Mouse (Mus musculus) ovary, postnatal 10 days (tissue): ENCODE data around the gene 4933405L10Rik.

Experiments
- DNase-seq: peaks from one replicate; pipeline ENCODE4 v3.0.0; 2022; ENCODE audit warnings: low spot score

Gene 4933405L10Rik

DNA sequence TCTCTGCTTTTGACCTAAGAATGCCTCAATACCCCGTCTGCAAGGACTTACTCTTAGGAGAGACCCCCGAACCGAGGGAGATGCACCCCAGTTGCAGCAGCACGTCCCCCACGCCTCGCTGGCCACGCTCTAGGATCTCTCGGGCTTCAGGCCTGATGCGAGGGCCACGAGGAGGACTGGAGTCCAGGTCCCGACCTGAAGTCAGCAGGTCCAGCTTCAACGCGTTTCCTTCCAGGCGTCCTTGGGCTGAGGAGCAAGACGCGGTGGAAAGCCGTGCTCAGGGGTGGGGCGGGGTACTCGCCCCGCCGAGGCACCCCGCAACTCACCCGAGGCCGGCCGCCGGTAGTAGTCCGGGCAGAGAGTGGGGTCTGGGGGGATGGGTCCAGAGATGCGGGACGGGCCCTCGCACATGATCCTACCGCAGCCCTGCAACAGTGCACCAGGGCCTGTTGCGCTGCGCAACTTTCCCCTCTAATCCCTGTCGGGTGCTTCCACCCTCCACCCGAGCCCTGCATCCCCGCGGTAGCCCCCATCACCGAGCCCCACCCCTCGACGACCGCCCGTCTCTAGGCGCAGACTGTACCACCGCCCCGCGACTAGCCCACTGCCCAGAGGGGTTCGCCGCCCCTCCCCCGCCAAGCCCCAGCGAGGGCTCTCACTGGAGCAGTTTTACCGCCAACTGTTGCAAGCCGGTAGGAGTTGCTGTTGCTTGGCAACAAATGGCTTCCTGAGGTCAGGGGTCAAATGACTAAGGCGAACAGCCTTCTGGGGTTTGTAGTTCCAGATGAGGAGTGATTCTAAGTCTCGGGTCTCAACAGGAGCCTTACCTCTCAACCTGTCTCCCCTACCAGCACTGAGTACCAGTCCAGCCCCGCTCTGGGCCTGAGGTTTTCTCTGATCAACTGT is at the start of gene 4933405L10Rik, which contains the start of gene Enkd1:
Gene 4933405L10Rik, plus strand, starts transcription at position 158 of the 906 bp plus-strand sequence.
Gene Enkd1, minus strand, starts transcription at position 713 of the 906 bp plus-strand sequence.
- peak; percentile 69 for DNase-seq

DNA sequence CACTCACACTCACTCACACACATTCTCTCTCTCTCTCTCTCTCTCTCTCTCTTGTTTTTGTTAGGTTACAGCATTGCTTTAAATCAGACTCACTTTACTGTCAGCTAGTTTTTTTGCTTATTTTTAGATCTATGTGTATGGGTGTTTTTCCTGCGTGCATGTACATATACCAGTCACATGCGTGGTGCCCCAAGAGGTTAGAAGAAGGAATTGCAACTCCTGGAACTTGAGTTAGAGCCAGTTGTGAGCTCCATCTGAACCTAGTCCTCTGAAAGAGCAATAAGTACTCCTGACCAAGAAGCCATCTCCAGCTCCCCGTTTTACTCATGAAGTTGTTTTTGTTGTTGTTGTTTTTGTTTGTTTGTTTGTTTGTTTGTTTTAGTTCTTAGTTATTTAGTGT is 46.3 kb upstream of the 4933405L10Rik start:
- DNase-seq, result no peak

DNA sequence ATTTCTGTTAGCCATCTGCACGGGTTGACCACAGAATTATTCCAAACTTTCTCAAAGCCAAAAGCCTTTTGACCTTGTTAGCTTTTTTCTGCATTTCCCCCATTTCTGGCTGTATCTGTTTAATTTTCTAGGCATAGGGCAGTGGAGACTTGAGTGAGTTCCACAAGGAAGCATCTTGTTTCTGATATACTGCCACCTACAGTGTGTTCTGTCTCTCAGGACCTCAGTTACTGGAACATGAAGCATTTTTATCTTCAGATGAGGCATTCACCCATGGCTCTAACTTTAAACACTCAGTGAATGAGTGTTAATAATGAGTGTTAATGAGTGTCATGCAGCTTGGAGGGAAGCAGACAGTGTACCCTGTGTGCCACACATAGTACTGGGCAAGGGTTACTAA is 29.6 kb upstream of the 4933405L10Rik start:
- DNase-seq, result no peak

DNA sequence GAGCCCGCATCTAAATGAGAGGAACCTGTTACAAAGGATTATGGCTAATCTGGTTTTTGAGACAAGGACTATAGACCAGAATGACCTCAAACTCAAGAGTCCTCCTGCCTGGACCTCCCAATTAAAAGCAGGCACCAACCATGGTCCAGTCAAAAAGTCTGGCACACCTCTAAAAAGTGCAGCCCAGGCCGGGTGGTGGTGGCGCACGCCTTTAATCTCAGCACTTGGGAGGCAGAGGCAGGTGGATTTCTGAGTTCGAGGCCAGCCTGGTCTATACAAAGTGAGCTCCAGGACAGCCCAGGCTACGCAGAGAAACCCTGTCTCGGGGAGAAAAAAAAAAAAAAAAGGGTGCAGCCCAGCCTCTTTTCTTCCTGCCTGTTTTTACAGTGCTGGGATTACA is 22.1 kb upstream of the 4933405L10Rik start:
- DNase-seq, result no peak

DNA sequence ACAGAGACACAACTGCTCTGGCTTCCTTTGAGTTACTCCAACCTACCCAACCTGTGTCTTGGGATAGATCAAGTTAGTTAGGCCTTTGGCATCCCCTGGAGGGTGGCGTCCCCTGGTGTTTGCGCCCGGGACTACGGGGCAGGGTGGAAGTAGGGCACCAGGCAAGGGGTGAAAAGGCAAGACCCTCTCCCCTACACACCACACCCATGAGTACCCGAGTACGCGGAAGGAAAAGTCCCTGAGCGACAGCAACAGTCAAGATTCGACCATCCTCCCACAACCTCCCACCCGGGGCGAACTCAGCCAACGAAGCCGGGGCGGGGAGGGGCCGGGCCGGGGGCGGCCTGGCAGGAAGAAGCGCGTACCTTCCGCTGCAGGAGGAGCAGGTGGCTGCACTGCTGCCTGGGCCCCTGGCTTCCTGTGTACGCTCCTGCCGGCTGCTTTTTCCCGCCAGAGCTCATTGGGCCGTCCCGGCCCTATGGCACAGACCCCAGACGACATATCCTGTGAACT is 21.6 kb upstream of the 4933405L10Rik start, which contains the start of gene Carmil2:
Gene Carmil2, plus strand, starts transcription at position 479 of the 513 bp plus-strand sequence.
- DNase-seq, result peak; percentile 45

DNA sequence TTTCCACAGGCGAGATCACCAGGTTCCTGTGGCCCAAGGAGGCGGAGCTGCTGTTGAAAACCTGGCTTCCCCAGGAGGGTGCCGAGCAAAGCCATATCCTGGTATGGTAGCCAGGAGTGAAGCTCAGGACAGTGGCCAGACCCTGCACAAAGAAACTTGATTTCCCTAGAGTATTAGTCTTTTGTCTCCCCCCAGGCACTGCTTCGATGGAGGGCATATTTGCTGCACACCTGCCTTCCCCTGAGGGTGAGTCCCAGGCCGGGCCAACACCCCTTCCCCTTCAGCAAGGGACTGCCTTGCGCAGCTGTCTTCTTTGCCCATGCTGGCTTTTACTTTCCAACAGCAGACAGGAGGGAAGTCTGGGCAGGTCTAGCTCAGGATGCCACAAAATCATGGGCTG is 20.9 kb upstream of the 4933405L10Rik start:
- DNase-seq, result no peak

DNA sequence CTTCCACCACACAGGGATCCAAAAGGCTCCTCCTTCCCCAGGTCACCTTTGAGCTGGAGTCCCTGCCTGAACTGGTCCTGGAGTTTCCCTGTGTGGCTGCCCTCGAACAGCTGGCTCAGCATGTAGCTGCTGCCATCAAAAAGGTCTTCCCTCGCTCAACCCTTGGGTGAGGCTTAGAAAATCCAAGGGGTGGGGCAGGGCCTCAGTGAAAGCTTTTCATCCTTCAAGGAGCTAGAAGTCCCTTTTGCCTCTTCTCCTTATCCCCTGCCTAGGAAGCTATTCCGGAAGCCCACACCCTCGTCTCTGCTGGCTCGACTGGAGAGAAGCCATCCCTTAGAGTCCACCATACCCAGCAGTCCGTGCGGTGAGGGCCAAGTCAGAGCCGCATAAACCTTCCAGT is 19.9 kb upstream of the 4933405L10Rik start:
- DNase-seq, result no peak

DNA sequence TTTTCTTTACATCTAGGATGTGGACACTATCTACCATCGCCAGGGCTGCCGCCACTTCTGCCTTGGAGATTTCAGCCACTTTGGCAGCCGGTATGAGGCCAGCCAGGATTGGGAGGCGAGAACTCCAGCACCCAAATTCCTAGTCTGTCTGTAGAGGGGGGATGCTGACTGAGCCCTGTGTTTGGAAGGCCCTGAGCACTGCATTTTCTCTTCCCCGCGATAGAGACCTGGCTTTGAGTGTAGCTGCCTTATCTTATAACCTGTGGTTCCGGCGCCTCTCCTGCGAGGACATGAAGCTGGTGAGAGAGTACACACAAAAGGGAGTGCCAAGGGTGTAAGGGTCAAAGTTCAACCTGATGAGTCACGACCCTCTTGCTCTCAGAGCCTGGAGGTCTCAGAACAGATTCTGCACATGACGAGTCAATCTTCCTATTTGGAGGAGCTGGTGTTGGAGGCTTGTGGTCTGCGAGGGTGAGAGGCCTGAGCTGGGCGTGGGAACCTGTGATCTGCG is 19.2 kb upstream of the 4933405L10Rik start:
- DNase-seq, result no peak

DNA sequence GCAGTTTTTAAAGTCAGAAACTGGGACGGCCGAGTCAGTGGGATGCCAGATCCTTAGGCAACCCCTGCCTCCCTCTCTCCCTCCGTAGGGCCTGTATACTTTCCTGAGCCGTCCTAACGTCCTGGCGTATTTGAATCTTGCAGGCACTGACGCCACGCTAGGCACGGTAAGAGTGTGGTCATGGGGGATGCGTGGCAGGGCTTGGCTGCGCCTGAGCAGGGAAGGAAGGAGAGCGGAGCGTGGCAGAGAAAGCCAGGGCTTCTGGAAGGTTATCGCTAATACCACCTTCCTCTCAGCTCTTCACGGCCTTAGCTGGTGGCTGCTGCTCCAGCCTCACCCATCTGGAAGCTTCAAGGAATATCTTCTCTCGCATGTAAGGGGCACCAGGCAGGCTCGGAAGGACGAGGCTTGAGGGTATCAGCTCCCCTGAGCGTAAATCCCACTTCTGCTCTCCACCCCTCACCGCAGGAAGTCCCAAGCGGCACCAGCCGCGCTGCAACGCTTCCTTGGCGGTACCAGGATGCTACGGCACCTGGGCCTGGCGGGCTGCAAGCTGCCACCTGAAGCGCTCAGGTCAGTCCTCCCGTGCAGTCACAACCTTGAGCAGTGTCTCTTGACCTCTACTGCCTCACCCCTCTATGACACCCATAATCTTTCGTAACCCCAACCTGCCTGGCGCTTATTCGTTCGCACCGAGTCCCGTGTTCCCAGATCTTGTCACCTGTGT is 18.0 kb upstream of the 4933405L10Rik start:
- no peak for DNase-seq

DNA sequence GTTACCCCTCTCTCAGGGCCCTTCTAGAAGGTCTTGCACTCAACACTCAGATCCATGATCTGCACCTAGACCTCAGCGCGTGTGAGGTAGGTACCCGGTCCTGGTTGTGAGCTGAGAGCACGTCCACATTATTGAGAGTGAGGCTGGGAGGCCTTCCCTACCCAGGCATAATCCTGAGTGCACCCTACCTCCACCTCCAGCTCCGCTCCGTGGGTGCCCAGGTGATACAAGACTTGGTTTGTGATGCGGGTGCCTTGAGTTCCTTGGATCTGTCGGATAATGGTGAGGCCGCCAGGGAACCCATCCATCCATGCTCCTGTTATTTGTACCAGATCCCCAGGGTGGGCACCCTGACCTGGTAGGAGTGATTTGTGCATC is 17.5 kb upstream of the 4933405L10Rik start:
- DNase-seq, result no peak

DNA sequence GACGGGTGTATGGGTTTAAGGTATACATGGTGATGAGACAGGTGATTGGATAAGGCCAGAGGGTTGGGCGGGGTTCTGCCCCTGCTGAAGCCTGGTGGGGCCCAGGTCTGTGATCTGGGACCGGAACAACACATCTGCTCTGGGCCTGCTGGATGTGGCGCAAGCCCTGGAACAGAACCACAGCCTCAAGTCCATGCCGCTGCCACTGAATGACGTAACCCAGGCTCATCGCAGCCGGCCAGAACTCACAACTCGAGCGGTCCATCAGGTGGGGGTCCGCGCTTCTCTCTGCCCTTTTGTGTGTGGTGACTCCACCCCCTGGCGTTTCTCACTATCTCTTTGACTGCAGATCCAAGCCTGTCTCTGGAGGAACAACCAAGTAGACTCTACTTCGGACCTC is 16.5 kb upstream of the 4933405L10Rik start:
- DNase-seq, result no peak

DNA sequence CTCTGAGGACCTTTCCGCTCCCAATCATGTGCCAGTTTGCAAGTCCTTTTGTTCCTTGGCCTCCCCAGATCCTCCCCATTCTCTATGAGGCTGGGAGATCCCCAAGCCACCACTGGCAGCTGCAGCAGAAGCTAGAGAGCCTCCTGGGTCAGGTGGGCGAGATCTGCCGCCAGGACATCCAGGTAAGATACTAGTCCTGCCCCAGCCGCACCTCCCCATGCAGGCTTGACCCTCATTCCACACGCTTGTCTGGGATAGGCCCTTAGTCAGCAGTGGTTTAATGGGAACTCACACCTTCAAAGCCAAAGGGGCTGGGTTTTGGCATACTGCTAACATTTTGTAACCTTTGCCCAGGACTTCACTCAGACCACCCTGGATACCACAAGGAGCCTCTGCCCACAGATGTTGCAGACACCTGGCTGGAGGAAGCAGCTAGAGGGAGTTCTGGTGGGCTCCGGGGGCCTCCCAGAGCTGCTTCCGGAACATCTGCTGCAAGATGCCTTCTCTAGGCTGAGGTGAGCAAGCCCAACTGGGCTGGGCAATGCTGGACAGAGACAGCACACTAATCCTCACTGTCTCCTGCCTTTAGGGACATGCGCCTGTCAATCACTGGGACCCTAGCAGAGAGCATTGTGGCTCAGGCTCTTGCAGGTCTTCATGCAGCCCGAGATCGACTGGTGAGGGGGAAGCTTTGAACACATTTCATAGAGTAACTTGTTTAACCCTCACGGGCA is 14.8 kb upstream of the 4933405L10Rik start:
- DNase-seq, result no peak

DNA sequence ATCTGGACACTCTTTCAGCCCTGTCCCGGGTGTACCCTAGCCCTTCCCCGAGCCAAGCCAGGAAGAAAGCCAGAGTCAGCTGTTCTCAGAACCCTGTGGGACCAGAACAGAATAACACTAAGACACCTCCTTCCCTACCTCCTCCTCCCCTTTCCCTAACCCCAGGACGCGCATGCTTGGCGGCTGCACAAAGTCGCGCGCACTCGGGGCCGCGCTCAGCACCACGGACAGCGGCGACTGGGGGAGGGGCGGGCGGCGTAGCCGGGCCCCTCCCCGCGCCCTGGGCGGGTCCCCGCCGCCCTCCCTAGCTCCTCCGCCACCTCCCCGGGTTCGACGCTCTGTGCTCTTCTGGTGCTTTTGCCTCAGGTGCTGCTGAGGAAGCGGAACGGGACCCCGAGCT is 13.8 kb upstream of the 4933405L10Rik start:
- peak; percentile 54 for DNase-seq

DNA sequence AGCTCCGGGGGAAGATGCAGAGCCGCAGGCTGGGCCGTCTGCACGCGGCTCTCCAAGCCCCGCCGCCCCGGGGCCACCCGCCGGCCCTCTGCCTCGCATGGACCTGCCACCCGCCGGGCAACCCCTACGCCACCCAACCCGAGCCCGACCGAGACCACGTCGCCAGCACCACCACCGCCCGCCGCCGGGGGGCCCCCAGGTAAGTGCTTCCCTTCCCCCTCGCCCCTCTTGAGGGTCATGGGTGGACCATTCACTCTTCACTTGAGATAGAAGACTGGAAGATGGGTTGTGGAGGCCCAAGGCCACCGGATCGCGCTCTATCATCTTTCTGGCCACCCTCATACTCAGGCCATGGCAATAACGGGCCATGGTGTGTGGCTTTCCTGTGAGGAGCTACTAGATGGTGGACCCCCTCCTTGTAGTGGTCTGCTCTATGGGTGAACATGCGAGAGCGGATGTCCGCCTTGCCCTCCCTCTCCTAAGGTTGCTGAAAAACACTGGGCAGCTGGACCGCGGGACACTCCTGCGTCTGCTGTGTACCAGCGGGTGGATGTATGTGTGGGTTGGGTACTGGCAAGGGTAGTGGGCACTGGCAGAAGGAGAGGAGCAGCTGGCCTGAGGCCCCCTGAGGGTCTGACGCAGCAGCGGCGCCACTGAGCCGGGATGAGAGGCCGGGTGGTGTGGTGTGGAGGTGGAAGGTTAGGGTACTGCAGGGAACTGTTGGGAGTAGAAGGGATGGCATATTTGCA is 13.2 kb upstream of the 4933405L10Rik start:
- no peak for DNase-seq

DNA sequence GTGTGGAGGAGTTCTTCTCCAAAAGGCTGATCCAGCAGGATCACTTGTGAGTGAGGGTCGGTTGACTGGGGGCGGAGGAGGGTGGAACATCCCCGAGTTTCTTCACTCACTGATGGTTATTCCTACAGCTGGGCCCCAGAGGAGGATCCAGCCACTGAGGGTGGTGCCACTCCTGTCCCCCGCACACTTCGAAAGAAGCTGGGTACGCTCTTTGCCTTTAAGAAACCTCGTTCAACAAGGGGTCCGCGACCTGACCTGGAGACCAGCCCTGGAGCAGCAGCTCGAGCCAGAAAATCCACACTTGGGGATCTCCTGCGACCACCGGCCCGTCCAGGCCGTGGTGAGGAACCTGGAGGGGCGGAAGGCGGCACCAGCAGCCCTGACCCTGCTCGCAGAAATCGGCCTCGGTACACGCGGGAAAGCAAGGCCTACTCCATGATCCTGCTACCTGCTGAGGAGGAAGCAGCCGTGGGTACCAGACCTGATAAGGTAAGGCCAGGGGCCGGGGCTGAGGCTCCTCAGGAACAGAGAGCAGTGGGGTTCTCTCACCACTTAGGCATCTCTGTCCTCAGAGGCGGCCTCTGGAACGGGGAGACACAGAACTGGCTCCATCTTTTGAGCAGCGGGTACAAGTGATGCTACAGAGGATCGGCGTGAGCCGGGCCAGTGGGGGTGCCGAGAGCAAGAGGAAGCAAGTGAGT is 12.2 kb upstream of the 4933405L10Rik start:
- no peak for DNase-seq

DNA sequence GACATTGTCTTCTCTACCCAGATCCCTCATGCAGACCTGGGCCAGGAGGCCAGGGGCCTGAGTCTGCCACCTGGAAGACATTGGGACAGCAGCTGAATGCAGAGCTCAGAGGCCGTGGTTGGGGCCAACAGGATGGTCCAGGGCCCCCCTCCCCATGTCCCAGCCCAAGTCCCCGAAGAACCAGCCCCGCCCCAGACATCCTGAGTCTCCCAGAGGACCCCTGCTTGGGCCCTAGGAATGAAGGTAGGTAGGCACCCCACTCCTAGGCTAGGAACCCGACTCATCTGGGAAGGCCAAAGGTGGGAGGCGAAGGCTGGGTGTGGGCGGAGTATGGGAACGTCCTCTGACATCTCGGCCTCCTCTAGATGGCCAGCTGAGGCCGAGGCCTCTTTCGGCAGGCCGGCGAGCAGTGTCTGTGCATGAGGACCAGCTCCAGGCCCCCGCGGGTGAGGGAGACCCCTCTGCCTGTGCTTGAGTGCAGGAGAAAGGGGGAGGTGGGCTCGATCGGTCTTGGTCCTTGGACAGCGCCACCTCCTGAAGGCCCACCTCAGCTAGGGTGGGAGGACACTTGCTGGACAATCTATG is 10.2 kb upstream of the 4933405L10Rik start:
- no peak for DNase-seq

DNA sequence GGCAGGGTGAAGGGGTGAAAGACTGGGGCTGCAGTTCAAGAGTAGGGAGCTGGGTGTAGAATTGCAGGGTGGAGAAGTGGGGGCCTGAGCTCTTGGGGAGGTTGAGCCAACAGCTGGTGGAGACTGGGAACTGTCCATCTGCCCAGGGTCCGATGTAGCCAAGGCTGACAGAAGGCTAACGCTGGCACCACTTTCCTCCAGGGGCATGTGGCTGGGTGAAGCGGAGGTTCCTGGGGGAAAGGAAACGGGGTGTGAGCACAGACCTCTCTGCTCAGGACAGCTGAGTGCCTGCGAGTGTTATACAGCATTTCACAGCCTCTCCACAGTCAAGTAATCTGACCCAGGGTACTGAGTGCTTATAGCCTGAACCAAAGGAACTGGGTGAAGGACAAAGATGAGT is 8.7 kb upstream of the 4933405L10Rik start:
- DNase-seq, result no peak

DNA sequence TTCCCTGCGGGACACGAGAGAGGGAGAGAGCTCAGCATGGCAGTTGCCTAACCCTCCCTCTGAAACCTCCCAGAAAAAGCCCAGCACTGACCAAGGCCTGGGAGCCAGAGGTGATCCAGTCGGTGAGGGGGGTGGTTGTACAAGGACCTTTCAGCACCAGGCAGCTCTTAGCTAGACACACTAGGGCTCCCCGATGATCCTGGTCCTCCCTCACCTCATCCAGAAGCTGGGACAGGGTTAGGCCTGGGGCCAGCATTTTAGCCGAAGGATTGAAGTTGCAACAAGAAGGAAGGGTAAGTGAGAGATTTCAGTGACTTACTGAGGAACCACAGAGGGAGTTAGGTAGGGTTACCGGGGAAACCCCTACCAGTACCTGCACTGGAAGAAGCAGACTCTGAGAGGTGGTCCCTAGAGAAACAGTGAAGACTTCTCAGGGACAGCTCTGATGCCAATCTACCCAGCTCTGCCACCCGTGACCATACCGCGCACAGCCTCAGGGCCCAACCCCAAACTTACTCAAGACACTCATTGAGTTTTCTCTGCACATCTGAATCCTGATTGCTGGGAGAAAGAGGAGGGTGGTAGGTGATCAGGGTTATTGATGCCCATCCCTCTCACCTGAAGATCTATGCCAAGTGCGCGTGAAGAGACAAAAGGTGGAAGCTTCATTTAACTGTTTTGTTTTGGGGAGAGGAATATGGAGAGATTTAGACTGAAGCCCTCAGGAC is 7.8 kb upstream of the 4933405L10Rik start:
- DNase-seq, result no peak

DNA sequence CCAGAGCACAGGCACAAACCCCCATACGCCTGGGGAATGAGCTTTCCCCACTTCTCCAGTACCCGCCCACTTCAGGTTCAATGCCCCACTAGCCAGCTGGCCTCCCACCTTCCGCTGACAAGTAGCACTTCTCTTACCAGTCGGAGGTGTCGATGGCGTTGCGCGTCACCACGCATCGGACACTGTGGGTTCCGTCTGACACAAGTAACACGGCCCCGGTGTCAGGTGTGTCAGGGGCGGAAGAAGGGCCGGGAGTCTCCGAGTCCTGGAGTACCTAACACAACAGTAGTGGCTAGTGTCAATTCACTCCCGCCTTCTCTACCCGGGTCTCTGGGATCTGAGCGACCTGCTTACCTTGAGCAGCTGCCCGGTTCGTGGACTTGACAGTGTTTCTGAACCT is 6.9 kb upstream of the 4933405L10Rik start:
- no peak for DNase-seq
